Comparison of ENCODE assay signal across 22 mouse cellular contexts in the genomic region with DNA sequence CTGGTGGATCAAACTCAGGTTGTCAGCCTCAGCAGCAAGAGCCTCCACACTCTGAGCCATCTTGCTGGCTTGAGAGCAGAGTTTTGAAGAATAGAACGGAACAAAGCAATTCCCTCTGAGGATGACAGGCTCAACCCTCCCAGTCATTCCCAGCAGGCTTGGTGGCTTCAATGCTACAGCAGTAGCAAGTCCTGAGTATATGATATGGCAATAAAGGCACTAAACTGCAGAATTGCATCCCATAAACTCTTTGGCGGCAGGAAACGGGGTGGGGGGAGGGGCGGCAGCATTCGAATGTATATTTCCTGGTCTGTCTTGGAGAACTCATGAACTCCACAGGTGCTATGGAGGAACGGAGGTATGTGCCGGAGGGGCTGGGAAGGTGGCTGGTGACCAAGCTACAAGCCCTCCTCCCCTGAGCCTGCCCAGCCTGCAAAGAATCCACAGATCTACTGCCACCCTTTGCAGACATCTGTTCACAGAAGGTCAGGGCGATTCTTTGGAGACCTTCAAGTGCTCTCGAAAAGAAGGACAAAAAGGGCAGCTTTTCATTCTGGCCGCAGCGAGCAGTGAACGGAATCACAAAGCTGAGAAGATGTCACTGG. TPM values are rescaled to one million over a fixed set of nuclear protein-coding genes. Genes with fewer than 3 reads are reported as not detected.
A peak's percentile ranks its signal among the peaks of the same experiment; 100 is the strongest.
DNase-seq lines count a peak whose midpoint lies in the region; ATAC-seq and TF ChIP-seq lines count a peak whose summit lies in the region.
"Had no signal": no experiment of that assay in that cellular context is flagged by ENCODE, and none has a peak within 500 bp of the region (broad histone marks: within the 10 kb centered on the region; RNA-seq: fewer than 3 reads in every experiment).

No protein-coding gene starts in this region.

- no peak overlapping the region for H3K27ac ChIP-seq in hindbrain, embryonic 11.5 days (ENCODE audit: low read depth, low read length)
- no peak overlapping the region for H3K27ac ChIP-seq in hindbrain, embryonic 12.5 days
- H3K27ac ChIP-seq in stomach, embryonic 16.5 days (ENCODE audit: low read length) = no peak overlapping the region
- H3K27ac ChIP-seq in stomach, postnatal 0 days (replicated peaks) = no peak overlapping the region
- H3K27ac ChIP-seq: heart, adult 2 months; heart, embryonic 15.5 days; layer of hippocampus, adult 2 months; liver, embryonic 13.5 days; midbrain, embryonic 13.5 days had no signal

- WGBS in hindbrain, embryonic 11.5 days = 69% methylated on average over 12 of the region's 12 CpGs
- 62% methylated on average over 12 of the region's 12 CpGs for WGBS in hindbrain, embryonic 12.5 days
- 69% methylated on average over 12 of the region's 12 CpGs for WGBS in stomach, embryonic 16.5 days
- 74% methylated on average over 12 of the region's 12 CpGs for WGBS in stomach, postnatal 0 days

- H3K4me2 ChIP-seq in hindbrain, embryonic 11.5 days (replicated peaks; ENCODE audit: low read depth, low read length) = no peak overlapping the region
- no peak overlapping the region for H3K4me2 ChIP-seq in hindbrain, embryonic 12.5 days (replicated peaks)
- no peak overlapping the region for H3K4me2 ChIP-seq in stomach, embryonic 16.5 days (ENCODE audit: low read depth, low read length)
- no peak overlapping the region for H3K4me2 ChIP-seq in stomach, postnatal 0 days (replicated peaks; ENCODE audit: low read depth)
- H3K4me2 ChIP-seq: heart, embryonic 15.5 days; liver, embryonic 13.5 days; midbrain, embryonic 13.5 days had no signal

- TF ChIP-seq EP300 in stomach, postnatal 0 days (optimal IDR thresholded peaks at IDR 0.05) = no peak

- peak; percentile 29 to 73 for DNase-seq in adrenal gland, adult (ENCODE audit: inconsistent age in 2 of 2, low spot score in 1 of 2)
- no peak for DNase-seq in adrenal gland, postnatal 10 days
- DNase-seq in hindbrain, embryonic 11.5 days (ENCODE audit: low spot score) = no peak
- no peak for DNase-seq in stomach, postnatal 0 days (ENCODE audit: low spot score)
- DNase-seq in cerebellum, adult 8-10 months = no peak
- DNase-seq: cerebellum, adult 9-11 months; gastrocnemius, postnatal 25 days; heart, adult 2 months; heart, postnatal 4 days; kidney, adult 11 months; liver, embryonic 13.5 days; lung, adult 2 months; lung, postnatal 14 days; right cerebral cortex, postnatal 25 days; thymus, postnatal 36 days had no signal

- no peaks in the 10 kb centered on the region for H3K36me3 ChIP-seq in hindbrain, embryonic 11.5 days (ENCODE audit: control insufficient read depth, insufficient read depth, low read length)
- H3K36me3 ChIP-seq in hindbrain, embryonic 12.5 days = 0 out of 2 replicates have a peak, but pooled peaks cover 4% of the 10 kb centered on the region
- H3K36me3 ChIP-seq in stomach, embryonic 16.5 days (ENCODE audit: control insufficient read depth, insufficient read depth, low read length) = no peaks in the 10 kb centered on the region
- no peaks in the 10 kb centered on the region for H3K36me3 ChIP-seq in stomach, postnatal 0 days (ENCODE audit: control insufficient read depth, insufficient read depth, low read length)
- H3K36me3 ChIP-seq: heart, embryonic 15.5 days; liver, embryonic 13.5 days; midbrain, embryonic 13.5 days had no signal

- no peaks in the 10 kb centered on the region; the same call in 1 of the 2 replicates for H3K4me1 ChIP-seq in hindbrain, embryonic 11.5 days (replicated peaks; ENCODE audit: control insufficient read depth, insufficient read depth, low read length)
- H3K4me1 ChIP-seq in hindbrain, embryonic 12.5 days = peaks cover 12% of the 10 kb centered on the region
- H3K4me1 ChIP-seq in stomach, embryonic 16.5 days (ENCODE audit: control insufficient read depth, insufficient read depth, low read length) = no peaks in the 10 kb centered on the region
- no peaks in the 10 kb centered on the region for H3K4me1 ChIP-seq in stomach, postnatal 0 days (replicated peaks; ENCODE audit: control insufficient read depth, insufficient read depth)

- H3K27me3 ChIP-seq in hindbrain, embryonic 11.5 days (ENCODE audit: control insufficient read depth, insufficient read depth, low read length) = no peaks in the 10 kb centered on the region
- H3K27me3 ChIP-seq in hindbrain, embryonic 12.5 days = no peaks in the 10 kb centered on the region
- no peaks in the 10 kb centered on the region for H3K27me3 ChIP-seq in stomach, embryonic 16.5 days (ENCODE audit: control insufficient read depth, insufficient read depth, low read length)
- H3K27me3 ChIP-seq in stomach, postnatal 0 days (ENCODE audit: control insufficient read depth, insufficient read depth, low read length) = no peaks in the 10 kb centered on the region
- H3K27me3 ChIP-seq: heart, embryonic 15.5 days; liver, embryonic 13.5 days; midbrain, embryonic 13.5 days had no signal

- ATAC-seq in hindbrain, embryonic 11.5 days (ENCODE audit: low FRiP score) = no peak
- no peak for ATAC-seq in hindbrain, embryonic 12.5 days (ENCODE audit: low FRiP score)
- ATAC-seq in stomach, embryonic 16.5 days (ENCODE audit: insufficient read depth, low FRiP score) = peak; percentile 44; the same call in 1 of the 2 replicates
- no peak for ATAC-seq in stomach, postnatal 0 days (ENCODE audit: low FRiP score, low TSS enrichment)
- no peak for ATAC-seq in activated CD4-positive, CD25-positive, alpha-beta regulatory T cell, adult 4 months

- no peaks in the 10 kb centered on the region for H3K9me3 ChIP-seq in hindbrain, embryonic 11.5 days (ENCODE audit: control insufficient read depth, low read length)
- H3K9me3 ChIP-seq in hindbrain, embryonic 12.5 days (replicated peaks) = no peaks in the 10 kb centered on the region
- H3K9me3 ChIP-seq in stomach, embryonic 16.5 days (replicated peaks; ENCODE audit: control insufficient read depth, low read length) = no peaks in the 10 kb centered on the region
- no peaks in the 10 kb centered on the region for H3K9me3 ChIP-seq in stomach, postnatal 0 days (ENCODE audit: control insufficient read depth, low read length)
- H3K9me3 ChIP-seq: heart, embryonic 15.5 days; liver, embryonic 13.5 days; midbrain, embryonic 13.5 days had no signal

- no peak overlapping the region for H3K4me3 ChIP-seq in hindbrain, embryonic 11.5 days (ENCODE audit: low read depth, low read length)
- no peak overlapping the region for H3K4me3 ChIP-seq in hindbrain, embryonic 12.5 days
- H3K4me3 ChIP-seq in stomach, embryonic 16.5 days (replicated peaks; ENCODE audit: low read length) = no peak overlapping the region
- H3K4me3 ChIP-seq in stomach, postnatal 0 days (ENCODE audit: low read depth, low read length) = no peak overlapping the region
- H3K4me3 ChIP-seq: heart, adult 2 months; heart, embryonic 15.5 days; layer of hippocampus, adult 2 months; liver, embryonic 13.5 days; midbrain, embryonic 13.5 days had no signal

- no peak for TF ChIP-seq CTCF in stomach, postnatal 0 days (IDR thresholded peaks at IDR 0.05; ENCODE audit: low read depth)

- H3K9ac ChIP-seq in hindbrain, embryonic 11.5 days (ENCODE audit: low read depth, low read length) = 0 out of 2 replicates have a peak overlapping the region, but pooled peaks have one; percentile 11
- H3K9ac ChIP-seq in hindbrain, embryonic 12.5 days = no peak overlapping the region
- no peak overlapping the region for H3K9ac ChIP-seq in stomach, embryonic 16.5 days (ENCODE audit: low read length)
- no peak overlapping the region for H3K9ac ChIP-seq in stomach, postnatal 0 days (ENCODE audit: low read length)
- H3K9ac ChIP-seq: heart, embryonic 15.5 days; liver, embryonic 13.5 days had no signal

RNA-seq across cellular contexts. Expression of gene Greb1, which starts 48.3 kb away (rescaled TPM):
- 10 to 100 TPM; 19.3 to 37.1 TPM for total RNA-seq in adrenal gland, postnatal 10 days (2021)
- 8.8 and 11.2 TPM in 2 replicates for polyA plus RNA-seq in hindbrain, embryonic 11.5 days (2014; fragmentation: Nextera tagmentation; extraction: Ambion mirVana)
- 4.5 and 6.5 TPM in 2 replicates for polyA plus RNA-seq in hindbrain, embryonic 12.5 days (2016; fragmentation: Nextera tagmentation; extraction: Ambion mirVana)
- 0.80 and 1.0 TPM in 2 replicates for polyA plus RNA-seq in stomach, embryonic 16.5 days (2015; fragmentation: Nextera tagmentation; extraction: Ambion mirVana)
- polyA plus RNA-seq in stomach, postnatal 0 days (2015; fragmentation: Nextera tagmentation; extraction: Ambion mirVana) = 0.16 and 0.24 TPM in 2 replicates
- under 1 TPM in 1 of 2 experiments, not detected in 1; 0.12 TPM for polyA plus RNA-seq in activated CD4-positive, CD25-positive, alpha-beta regulatory T cell, adult 4 months (2017; shearing (Covaris generic))
- total RNA-seq: megakaryocyte, adult 5-6 weeks had no signal

RNA-seq across cellular contexts. Expression of gene E2f6, which starts 58.4 kb away (rescaled TPM):
- 10 to 100 TPM; 27.5 to 43.8 TPM for total RNA-seq in adrenal gland, postnatal 10 days (2021)
- polyA plus RNA-seq in hindbrain, embryonic 11.5 days (2014; fragmentation: Nextera tagmentation; extraction: Ambion mirVana) = 75.3 and 76.5 TPM in 2 replicates
- polyA plus RNA-seq in hindbrain, embryonic 12.5 days (2016; fragmentation: Nextera tagmentation; extraction: Ambion mirVana) = 65.9 and 75.6 TPM in 2 replicates
- polyA plus RNA-seq in stomach, embryonic 16.5 days (2015; fragmentation: Nextera tagmentation; extraction: Ambion mirVana) = 26.5 and 27.9 TPM in 2 replicates
- polyA plus RNA-seq in stomach, postnatal 0 days (2015; fragmentation: Nextera tagmentation; extraction: Ambion mirVana) = 12.5 and 12.7 TPM in 2 replicates
- 1 to 10 TPM; 3.3 to 3.6 TPM for polyA plus RNA-seq in activated CD4-positive, CD25-positive, alpha-beta regulatory T cell, adult 4 months (2017; shearing (Covaris generic))

Comparison
In these comparisons a context has a peak if more than half of its experiments do, and no peak if none do; other contexts are left out.
1. DNase-seq: peak in adrenal gland, adult (2 of 2); none in adrenal gland, postnatal 10 days (single experiment), hindbrain, embryonic 11.5 days (single experiment), stomach, postnatal 0 days (single experiment) and cerebellum, adult 8-10 months (single experiment).